Mouse (Mus musculus) cerebellum, adult 2 months (tissue): ENCODE results near the gene Gm7945. TPM values are rescaled to one million over a fixed set of nuclear protein-coding genes. Genes with fewer than 3 reads are reported as not detected.
A peak's percentile ranks its signal among the peaks of the same experiment; 100 is the strongest.
"Not testable (repeated sequence)": the region's sequence is repeated elsewhere in the genome, so short reads cannot be mapped to it uniquely, and the experiment has no call there.

Source experiments
- DNase-seq, 2 experiments: peaks; one replicate each; pipeline ENCODE4 v3.0.0; 2021
- H3K27ac ChIP-seq: fragments of 200-500 bp; 2 replicates; pipeline ENCODE4 v1.5.1; 2012; ENCODE audit warnings: low read length, control low read depth, inconsistent platforms; ENCODE audit not compliant: insufficient read depth
- H3K27me3 ChIP-seq: fragments of 200-500 bp; 2 replicates; pipeline ENCODE4 v1.6.1; 2012; ENCODE audit warnings: inconsistent platforms, mild to moderate bottlenecking, low read length, moderate library complexity; ENCODE audit not compliant: control insufficient read depth, insufficient read depth
- H3K4me1 ChIP-seq: fragments of 200-500 bp; 2 replicates; pipeline ENCODE4 v1.6.1; 2011; ENCODE audit warnings: low read length; ENCODE audit not compliant: control insufficient read depth, insufficient read depth
- H3K4me3 ChIP-seq: fragments of 200-500 bp; replicated peaks from 2 replicates; pipeline ENCODE3; 2011; ENCODE audit warnings: mild to moderate bottlenecking, low read depth, low read length, control low read depth; ENCODE audit not compliant: insufficient read depth
- WGBS: fragments of 180-500 bp; shearing (Covaris S2); methylation state at CpG from one replicate; pipeline ENCODE4 v1.1.7; 2018; 5-methylcytosine and 5-hydroxymethylcytosine counted together
- polyA plus RNA-seq: library from polyadenylated mRNA; depleted of rRNA; stranded (reverse); fragments of >200 nt; gene quantifications from 2 replicates; pipeline ENCODE4 v1.2.3, GENCODE M21; 2012; rRNA removed

Gm7945 gene
- polyA plus RNA-seq, result 0.19 and 0.20 TPM in 2 replicates

GRCm38 (mm10) chr14:41386279-41386678 is at the start of gene Gm7945:
Gene Gm7945 (minus strand): TSS chr14:41386379.
- not testable (repeated sequence) for H3K4me1 ChIP-seq, H3K27me3 ChIP-seq, H3K4me3 ChIP-seq, H3K27ac ChIP-seq, DNase-seq
- no CpG with 5 or more reads among the region's 3 CpGs for WGBS

GRCm38 (mm10) chr14:41425393-41426075 is 39.4 kb upstream of the Gm7945 start:
- not testable (repeated sequence) for H3K4me3 ChIP-seq, H3K4me1 ChIP-seq, H3K27me3 ChIP-seq, H3K27ac ChIP-seq
- WGBS, result 8% methylated on average over 15 of the region's 16 CpGs
- peak in 1 of 2 experiments; percentile 5 for DNase-seq

GRCm38 (mm10) chr14:41424694-41425093 is 38.5 kb upstream of the Gm7945 start:
- not testable (repeated sequence) for H3K27me3 ChIP-seq, H3K4me3 ChIP-seq
- DNase-seq, result peak in 1 of 2 experiments; percentile 4

GRCm38 (mm10) chr14:41408181-41408580 is 22.0 kb upstream of the Gm7945 start, which contains the start of gene Gm6482:
Gene Gm6482 (minus strand): TSS chr14:41408281.
- whole genome bisulfite sequencing, result 71% methylated on average over 1 of the region's 2 CpGs
- not testable (repeated sequence) for H3K27ac ChIP-seq, H3K27me3 ChIP-seq, DNase-seq, H3K4me1 ChIP-seq, H3K4me3 ChIP-seq

More at GRCm38 (mm10) chr14:41424694-41425093, 38.5 kb upstream of the Gm7945 start:
- not testable (repeated sequence) for H3K27ac ChIP-seq, H3K4me1 ChIP-seq
- WGBS, result 12% methylated on average over 14 of the region's 14 CpGs

- H3K27ac ChIP-seq, H3K4me1 ChIP-seq, DNase-seq, H3K4me3 ChIP-seq, H3K27me3 ChIP-seq: not testable (repeated sequence)
- 55% methylated on average over 2 of the region's 2 CpGs for WGBS
These were observed 37.9 kb downstream of the Gm7945 start, which contains the start of gene Gm5798 for GRCm38 (mm10) chr14:41348309-41348708. Gene Gm5798 (plus strand): TSS chr14:41348609.

Other genes starting within 250 kb of the Gm7945 start
- not detected in 2 replicates for gene Mbl1, start 234.9 kb downstream of the Gm7945 start, polyA plus RNA-seq
- gene Sftpd, start 201.2 kb downstream of the Gm7945 start, polyA plus RNA-seq, result not detected in 2 replicates
- not detected in 2 replicates for gene Gm2832, start 107.6 kb downstream of the Gm7945 start, polyA plus RNA-seq
- gene Gm5798, start 37.8 kb downstream of the Gm7945 start, polyA plus RNA-seq, result not detected in 2 replicates
- not detected in 2 replicates for gene Gm6482, start 21.9 kb upstream of the Gm7945 start, polyA plus RNA-seq
- gene Gm7954, start 67.1 kb upstream of the Gm7945 start, polyA plus RNA-seq, result not detected in 2 replicates
- gene Gm3486, start 103.1 kb upstream of the Gm7945 start, polyA plus RNA-seq, result not detected in 2 replicates
- gene Gm7970, start 169.2 kb upstream of the Gm7945 start, polyA plus RNA-seq, result not detected in 2 replicates
- not detected in 2 replicates for gene 1700049E17Rik2, start 186.8 kb upstream of the Gm7945 start, polyA plus RNA-seq
- gene Gm3072, start 238.2 kb upstream of the Gm7945 start, polyA plus RNA-seq, result not detected in 2 replicates